Mouse (Mus musculus) stomach, postnatal 0 days (tissue): ENCODE measurements at regions not wholly inside any gene's neighbourhood (a gene's known extent, or its start where the extent isn't known, plus 50 kb on each side); places are given as distances from the start of the nearest gene placed in this dataset.
"Not testable (repeated sequence)": the region's sequence is repeated elsewhere in the genome, so short reads cannot be mapped to it uniquely, and the experiment has no call there.

ENCODE experiments used
- CTCF ChIP-seq: IDR thresholded peaks from 2 replicates; pipeline ENCODE4 v1.5.1; 2016; ENCODE audit warnings: antibody characterized with exemption, low read depth, mild to moderate bottlenecking, moderate library complexity
- EP300 ChIP-seq: optimal IDR thresholded peaks from 2 replicates; pipeline ENCODE3; 2016; ENCODE audit warnings: antibody characterized with exemption

GRCm38 (mm10) chr1:35220215-35220614 lies 370.4 kb downstream of the Plekhb2 start:
- TF ChIP-seq CTCF, EP300: not testable (repeated sequence)
